Mouse (Mus musculus) limb, embryonic 15.5 days (tissue): Measurements from ENCODE around the gene Bcl9. TPM values are rescaled to one million over a fixed set of nuclear protein-coding genes. Genes with fewer than 3 reads are reported as not detected.
A peak's percentile ranks its signal among the peaks of the same experiment; 100 is the strongest.

Experiments
- ATAC-seq: fragments of 200-750 bp; cut with Nextera tagmentation; 2 replicates; pipeline ENCODE4 v1.8.0; 2017; ENCODE audit warnings: low read depth, moderate TSS enrichment; ENCODE audit not compliant: insufficient number of reproducible peaks, low FRiP score, low TSS enrichment
- H3K27ac ChIP-seq: fragments of 300-500 bp; sonication (generic); 2 replicates; pipeline ENCODE4 v1.5.1; 2015; ENCODE audit warnings: moderate library complexity, mild to moderate bottlenecking, inconsistent platforms
- H3K27me3 ChIP-seq: fragments of 300-500 bp; sonication (generic); 2 replicates; pipeline ENCODE4 v1.6.1; 2015; ENCODE audit warnings: inconsistent platforms
- H3K36me3 ChIP-seq: fragments of 300-500 bp; sonication (generic); 2 replicates; pipeline ENCODE4 v1.6.1; 2015; ENCODE audit warnings: inconsistent platforms
- H3K4me1 ChIP-seq: fragments of 300-500 bp; sonication (generic); 2 replicates; pipeline ENCODE4 v1.6.1; 2015; ENCODE audit warnings: inconsistent platforms
- H3K4me2 ChIP-seq: fragments of 300-500 bp; sonication (generic); 2 replicates; pipeline ENCODE4 v1.6.1; 2015; ENCODE audit warnings: mild to moderate bottlenecking, inconsistent platforms
- H3K4me3 ChIP-seq: fragments of 300-500 bp; sonication (generic); 2 replicates; pipeline ENCODE4 v1.5.1; 2015; ENCODE audit warnings: mild to moderate bottlenecking, inconsistent platforms
- H3K9ac ChIP-seq: fragments of 300-500 bp; sonication (generic); 2 replicates; pipeline ENCODE4 v1.6.1; 2015; ENCODE audit warnings: inconsistent platforms
- H3K9me3 ChIP-seq: fragments of 300-500 bp; sonication (generic); 2 replicates; pipeline ENCODE4 v1.6.1; 2016; ENCODE audit warnings: inconsistent platforms
- WGBS: fragments of 180-500 bp; shearing (Covaris S2); methylation state at CpG from one replicate; pipeline ENCODE4 v1.1.7; 2015; 5-methylcytosine and 5-hydroxymethylcytosine counted together
- polyA plus RNA-seq: library from polyadenylated mRNA; unstranded; fragments of >200 nt; fragmentation: Nextera tagmentation; extraction: Ambion mirVana; gene quantifications from 2 replicates; pipeline ENCODE4 v1.2.1, GENCODE M21; 2015

Bcl9 gene
- polyA plus RNA-seq, 1 experiment from 2014 or later: 54.1 TPM

DNA sequence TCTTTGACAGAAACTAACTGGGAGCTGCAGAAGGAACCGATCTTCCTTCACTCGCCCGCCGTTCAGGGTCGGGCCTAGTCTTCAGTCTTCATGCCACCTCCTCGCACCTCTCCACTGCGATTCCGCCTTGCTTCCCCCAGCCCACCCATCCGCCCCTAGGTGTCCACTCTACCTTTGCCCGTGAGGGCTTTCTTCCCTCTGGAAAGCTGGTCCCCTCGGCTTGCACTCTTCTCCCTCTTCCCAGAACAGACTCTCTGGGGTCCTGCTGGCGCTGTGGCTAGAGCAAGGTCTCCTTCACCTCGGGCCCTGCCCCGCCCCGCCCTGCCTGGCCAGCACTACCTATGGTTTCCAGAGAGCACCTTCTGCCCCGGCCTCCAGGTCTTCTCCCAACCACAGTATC is 69.7 kb downstream of the Bcl9 start:
- peaks cover 20% of the 10 kb centered on the region for H3K4me1 ChIP-seq
- H3K27ac ChIP-seq: peak overlapping the region; percentile 92
- H3K4me2 ChIP-seq: peak overlapping the region; percentile 81
- peak overlapping the region; percentile 50 for H3K9ac ChIP-seq
- H3K27me3 ChIP-seq: no peaks in the 10 kb centered on the region
- 0 out of 2 replicates have a peak, but pooled peaks cover 8% of the 10 kb centered on the region for H3K36me3 ChIP-seq
- H3K9me3 ChIP-seq: no peaks in the 10 kb centered on the region
- H3K4me3 ChIP-seq: peak overlapping the region; percentile 82
- ATAC-seq: no peak; the same call in 1 of the 2 replicates
- WGBS: 2% methylated on average over 16 of the region's 16 CpGs

DNA sequence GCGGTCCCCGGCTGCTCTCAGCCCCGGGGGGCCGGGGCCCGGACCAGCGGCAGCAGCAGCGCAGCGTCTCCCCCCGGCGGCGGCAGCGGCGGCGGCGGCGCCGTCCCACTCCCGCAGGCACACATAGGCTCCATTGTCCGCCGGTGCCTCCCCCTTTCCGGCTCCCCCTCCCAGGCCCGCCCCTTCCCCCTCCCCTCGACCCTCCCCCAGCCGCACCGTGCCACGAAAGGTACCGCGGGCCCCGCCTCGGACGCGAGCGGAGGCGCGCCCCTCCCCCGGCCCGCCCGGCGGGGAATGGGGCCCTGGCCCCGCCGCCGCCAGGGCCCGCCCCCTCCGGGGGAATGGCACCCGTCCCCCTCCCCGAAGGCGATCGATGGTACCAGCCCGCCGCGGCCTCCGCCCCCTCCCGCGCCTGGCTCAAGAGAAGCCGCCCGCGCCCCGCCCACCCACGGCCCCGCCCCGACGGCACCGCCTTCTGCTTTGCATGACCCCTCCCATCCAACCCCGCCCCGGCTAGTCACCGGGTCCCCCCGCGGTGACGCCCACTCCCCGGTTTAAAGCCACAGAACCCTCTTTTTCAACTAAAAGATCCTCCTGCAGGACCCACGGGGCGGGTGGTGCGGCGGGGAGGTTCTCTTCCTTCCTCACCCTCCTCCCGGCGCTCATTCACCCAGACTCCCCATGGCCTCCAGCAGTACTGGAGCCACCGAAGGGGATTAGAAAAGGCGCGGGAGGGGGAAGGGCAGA is 70.3 kb downstream of the Bcl9 start:
- 1% methylated on average over 35 of the region's 79 CpGs for WGBS
- Histone ChIP-seq H3K27me3 (no peaks in the 10 kb centered on the region), H3K4me3 (peak overlapping the region; percentile 82)

DNA sequence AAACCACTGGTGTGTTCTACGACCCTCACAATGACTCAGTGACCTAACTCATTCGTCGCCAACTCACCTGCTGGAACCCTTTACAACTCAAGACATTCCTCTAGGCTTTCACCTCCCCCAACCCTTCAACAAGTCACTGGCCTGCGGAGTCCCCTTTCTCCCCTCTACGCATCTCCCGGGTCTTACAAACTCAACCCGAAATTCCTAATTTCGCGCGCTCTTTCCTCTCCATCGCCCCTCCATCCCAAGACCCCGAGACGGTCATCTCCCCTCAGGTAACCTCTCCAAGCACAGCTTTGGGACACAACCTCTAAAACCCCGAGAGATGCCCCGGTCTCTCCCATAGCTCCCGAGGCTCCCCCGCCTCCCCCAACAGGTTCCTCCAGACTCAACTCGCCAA is 71.0 kb downstream of the Bcl9 start:
- Histone ChIP-seq H3K9me3 (no peaks in the 10 kb centered on the region), H3K9ac (peak overlapping the region; percentile 90), H3K36me3 (peaks cover 21% of the 10 kb centered on the region), H3K4me3 (peak overlapping the region; percentile 82), H3K27ac (peak overlapping the region; percentile 92), H3K4me2 (peak overlapping the region; percentile 59), H3K4me1 (peaks cover 20% of the 10 kb centered on the region), H3K27me3 (no peaks in the 10 kb centered on the region)
- under 1% methylated on average over 18 of the region's 18 CpGs for WGBS
- no peak; the same call in 1 of the 2 replicates for ATAC-seq

More for the DNA sequence above, 70.3 kb downstream of the Bcl9 start:
- peaks cover 20% of the 10 kb centered on the region for H3K4me1 ChIP-seq
- H3K4me2 ChIP-seq: peak overlapping the region; percentile 81
- peaks cover 14% of the 10 kb centered on the region for H3K36me3 ChIP-seq
- H3K27ac ChIP-seq: peak overlapping the region; percentile 92
- H3K9ac ChIP-seq: peak overlapping the region; percentile 90
- ATAC-seq: peak; percentile 95
- no peaks in the 10 kb centered on the region for H3K9me3 ChIP-seq

DNA sequence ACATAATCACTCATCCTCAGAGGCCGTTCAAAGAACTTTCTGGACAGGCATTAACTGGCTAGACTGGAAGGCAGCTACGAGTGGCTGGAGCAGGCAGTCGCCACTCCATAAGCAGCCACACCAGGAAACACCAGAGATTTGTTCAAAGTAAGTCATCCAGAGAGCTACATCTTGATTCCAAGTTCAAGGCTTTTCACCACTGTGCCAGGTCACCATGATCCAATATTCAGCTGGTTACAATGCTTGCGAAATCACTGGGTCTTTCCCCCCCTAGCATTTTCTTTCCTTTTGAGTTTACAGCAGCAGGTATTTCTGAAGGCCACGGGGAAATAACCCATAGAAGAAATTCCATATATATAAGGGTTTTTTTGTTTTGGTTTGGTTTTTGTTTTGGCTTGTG is 72.5 kb downstream of the Bcl9 start:
- H3K36me3 ChIP-seq: peaks cover 32% of the 10 kb centered on the region
- peaks cover 20% of the 10 kb centered on the region for H3K4me1 ChIP-seq
- no peak overlapping the region for H3K4me2 ChIP-seq
- H3K4me3 ChIP-seq: no peak overlapping the region
- H3K9me3 ChIP-seq: no peaks in the 10 kb centered on the region
- WGBS: 69% methylated on average over 5 of the region's 5 CpGs
- no peaks in the 10 kb centered on the region for H3K27me3 ChIP-seq
- no peak for ATAC-seq
- no peak overlapping the region for H3K9ac ChIP-seq
- H3K27ac ChIP-seq: no peak overlapping the region

DNA sequence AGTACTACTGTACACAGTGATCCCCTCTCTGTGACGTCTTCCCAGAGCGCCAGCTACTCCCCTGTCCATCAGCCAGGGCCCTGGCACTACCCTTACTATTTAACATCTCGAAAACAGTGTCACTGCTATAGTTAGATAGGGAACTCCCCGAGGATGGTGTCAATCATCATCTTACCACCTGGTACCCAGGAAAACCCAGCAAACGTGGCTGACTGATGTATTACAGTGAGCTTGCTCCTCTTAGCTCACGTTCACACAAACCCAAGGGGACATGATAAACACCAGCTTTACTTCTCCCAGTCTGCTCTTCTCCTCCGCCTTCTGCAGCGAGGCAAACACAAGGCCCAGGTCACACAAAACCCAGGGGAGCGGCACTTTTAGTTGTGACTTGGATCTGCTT is 74.5 kb downstream of the Bcl9 start:
- peaks cover 49% of the 10 kb centered on the region for H3K36me3 ChIP-seq
- 82% methylated on average over 9 of the region's 9 CpGs for WGBS
- no peak overlapping the region for H3K9ac ChIP-seq
- ATAC-seq: no peak
- no peak overlapping the region for H3K27ac ChIP-seq
- H3K4me1 ChIP-seq: peaks cover 14% of the 10 kb centered on the region
- no peaks in the 10 kb centered on the region for H3K9me3 ChIP-seq
- no peaks in the 10 kb centered on the region for H3K27me3 ChIP-seq
- H3K4me2 ChIP-seq: no peak overlapping the region
- no peak overlapping the region for H3K4me3 ChIP-seq

DNA sequence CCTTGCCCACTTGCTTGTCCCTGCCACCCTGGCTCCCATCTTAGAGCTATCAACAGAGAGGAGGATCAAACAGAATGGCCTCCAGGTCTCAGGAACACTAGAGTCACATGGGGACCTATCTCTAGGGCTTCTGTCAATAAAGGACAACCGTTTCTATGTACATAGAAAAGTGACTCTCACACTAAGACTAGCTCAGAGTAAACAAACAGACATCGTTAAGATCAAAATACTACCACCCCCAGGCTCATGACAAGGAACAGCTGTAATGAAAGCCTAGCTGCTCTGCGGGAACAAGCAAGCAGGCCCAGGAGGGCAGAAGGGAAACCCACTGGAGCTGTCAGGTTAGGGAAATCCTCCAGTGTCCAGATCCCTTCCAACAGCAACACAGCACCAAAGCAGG is 82.2 kb downstream of the Bcl9 start:
- whole genome bisulfite sequencing: 68% methylated on average over 3 of the region's 3 CpGs
- peaks cover 86% of the 10 kb centered on the region for H3K36me3 ChIP-seq
- H3K27me3 ChIP-seq: no peaks in the 10 kb centered on the region
- no peak overlapping the region for H3K4me2 ChIP-seq
- no peak overlapping the region for H3K9ac ChIP-seq
- no peak for ATAC-seq
- H3K27ac ChIP-seq: no peak overlapping the region
- H3K4me1 ChIP-seq: no peaks in the 10 kb centered on the region
- no peak overlapping the region for H3K4me3 ChIP-seq
- no peaks in the 10 kb centered on the region for H3K9me3 ChIP-seq

DNA sequence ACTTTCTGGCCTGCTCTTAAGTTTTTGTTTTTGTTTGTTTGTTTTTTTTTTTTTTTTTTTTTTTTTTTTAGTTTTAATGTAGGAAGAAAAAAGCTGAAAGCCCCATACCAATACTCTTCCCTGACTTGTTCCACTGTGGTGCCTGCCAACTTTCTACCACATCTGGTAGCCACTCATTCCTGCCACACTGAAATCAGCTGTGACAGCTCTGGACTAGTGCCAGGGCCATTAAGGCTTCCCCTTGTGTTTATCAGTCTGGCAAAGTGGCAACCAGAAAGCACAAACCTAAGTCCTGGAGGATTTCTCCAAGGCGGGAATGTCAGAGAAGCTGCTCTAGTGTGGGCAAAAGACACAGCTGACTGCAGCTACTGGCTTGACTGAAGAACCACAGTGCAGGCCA is 83.3 kb downstream of the Bcl9 start:
- H3K27me3 ChIP-seq: no peaks in the 10 kb centered on the region
- no peak overlapping the region for H3K27ac ChIP-seq
- H3K36me3 ChIP-seq: peaks cover 86% of the 10 kb centered on the region
- no peak for ATAC-seq
- 58% methylated on average over 1 of the region's 1 CpGs for WGBS
- H3K4me1 ChIP-seq: no peaks in the 10 kb centered on the region
- no peak overlapping the region for H3K9ac ChIP-seq
- no peak overlapping the region for H3K4me3 ChIP-seq
- no peaks in the 10 kb centered on the region for H3K9me3 ChIP-seq
- no peak overlapping the region for H3K4me2 ChIP-seq

DNA sequence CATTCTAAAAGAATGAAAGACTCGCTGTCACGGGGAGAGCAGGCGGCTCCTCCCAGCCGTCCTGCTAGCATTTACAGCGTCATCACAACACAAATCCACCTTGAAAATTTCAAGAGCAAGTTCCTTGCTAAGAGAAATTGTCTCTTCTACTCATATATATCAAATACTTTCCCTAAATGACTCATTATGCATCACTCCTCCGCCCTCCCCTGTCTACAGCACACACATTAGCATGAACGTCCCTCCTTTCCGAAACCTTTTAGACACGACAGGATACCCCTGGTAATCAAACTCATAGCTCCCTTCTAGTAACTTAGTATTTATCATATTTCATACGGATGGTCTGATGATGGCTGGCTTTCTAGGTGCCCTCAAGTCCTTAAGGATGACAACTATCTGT is 83.8 kb downstream of the Bcl9 start:
- Histone ChIP-seq H3K4me3 (no peak overlapping the region), H3K4me1 (peaks cover 5% of the 10 kb centered on the region; the same call in 1 of the 2 replicates), H3K36me3 (peaks cover 86% of the 10 kb centered on the region), H3K9me3 (no peaks in the 10 kb centered on the region), H3K27ac (no peak overlapping the region), H3K9ac (no peak overlapping the region), H3K4me2 (no peak overlapping the region), H3K27me3 (no peaks in the 10 kb centered on the region)
- WGBS: 85% methylated on average over 10 of the region's 10 CpGs
- ATAC-seq: no peak

DNA sequence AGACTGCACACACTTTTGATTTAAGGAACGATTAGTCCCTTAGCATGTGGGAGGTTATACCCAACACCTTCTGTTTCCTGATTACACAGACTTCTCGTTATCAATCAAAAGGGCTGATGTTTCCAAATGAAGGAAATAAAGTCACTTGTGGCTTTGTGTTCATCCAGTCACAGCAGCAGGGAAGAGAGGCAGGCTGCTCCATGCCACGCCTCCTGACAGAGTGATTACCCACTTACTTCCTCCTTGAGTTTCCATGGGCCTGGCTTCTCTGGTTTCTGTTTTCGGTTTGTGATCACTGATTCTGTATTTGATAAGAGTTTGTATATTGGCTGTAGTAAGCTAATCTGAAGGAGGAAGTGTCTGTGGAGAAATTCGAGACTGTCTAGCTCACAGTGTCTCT is 86.5 kb downstream of the Bcl9 start:
- H3K4me1 ChIP-seq: peaks cover 6% of the 10 kb centered on the region; the same call in 1 of the 2 replicates
- no peak for ATAC-seq
- H3K36me3 ChIP-seq: peaks cover 97% of the 10 kb centered on the region
- H3K4me3 ChIP-seq: no peak overlapping the region
- H3K9ac ChIP-seq: no peak overlapping the region
- H3K9me3 ChIP-seq: no peaks in the 10 kb centered on the region
- no peaks in the 10 kb centered on the region for H3K27me3 ChIP-seq
- no peak overlapping the region for H3K27ac ChIP-seq
- H3K4me2 ChIP-seq: no peak overlapping the region
- 80% methylated on average over 5 of the region's 5 CpGs for WGBS

DNA sequence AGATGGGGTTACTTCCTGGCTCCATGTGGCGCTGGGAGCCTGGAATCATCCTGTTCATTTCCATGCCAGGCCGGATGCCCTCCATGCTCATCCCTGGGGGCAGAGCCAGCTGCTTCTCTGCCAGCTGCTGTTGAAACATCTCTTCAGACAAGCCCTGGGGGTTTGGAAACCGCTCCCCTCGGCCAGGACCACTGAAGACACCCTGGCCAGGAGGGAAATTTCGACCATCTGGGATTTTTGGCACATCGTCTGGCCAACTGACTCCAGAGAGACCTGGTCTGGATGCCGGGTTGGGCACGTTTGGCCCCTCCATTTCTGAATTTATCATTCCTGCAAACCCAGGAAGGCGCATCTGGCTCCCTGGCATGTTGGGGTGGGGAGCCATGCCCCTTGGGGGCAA is 88.4 kb downstream of the Bcl9 start:
- no peak for ATAC-seq

DNA sequence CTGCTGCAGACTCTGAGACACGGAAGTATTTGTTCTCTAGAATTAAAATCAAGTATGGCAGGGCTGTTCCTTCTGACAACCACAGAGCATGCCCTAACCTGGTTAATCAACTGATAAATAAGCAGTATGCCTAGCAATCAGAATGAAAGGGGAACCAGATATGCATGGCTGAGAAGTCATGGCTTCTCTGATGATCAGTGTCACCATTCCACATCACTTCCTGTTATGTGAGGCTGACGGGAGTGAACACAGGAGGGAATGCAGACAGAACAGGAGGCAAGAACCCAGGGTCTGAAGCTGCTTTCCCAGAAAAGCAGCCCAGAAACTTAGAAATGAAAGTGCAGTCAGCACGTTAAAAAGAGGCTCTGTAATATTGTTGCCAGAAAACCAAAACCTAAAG is 91.2 kb downstream of the Bcl9 start:
- peaks cover 77% of the 10 kb centered on the region for H3K36me3 ChIP-seq
- no peaks in the 10 kb centered on the region for H3K27me3 ChIP-seq
- H3K9ac ChIP-seq: no peak overlapping the region
- ATAC-seq: no peak
- H3K4me3 ChIP-seq: no peak overlapping the region
- peaks cover 6% of the 10 kb centered on the region; the same call in 1 of the 2 replicates for H3K4me1 ChIP-seq
- H3K27ac ChIP-seq: no peak overlapping the region
- H3K4me2 ChIP-seq: no peak overlapping the region
- H3K9me3 ChIP-seq: no peaks in the 10 kb centered on the region
- 67% methylated on average over 3 of the region's 3 CpGs for WGBS

More for the DNA sequence above, 88.4 kb downstream of the Bcl9 start:
- H3K4me3 ChIP-seq: no peak overlapping the region
- H3K4me2 ChIP-seq: no peak overlapping the region
- no peak overlapping the region for H3K27ac ChIP-seq
- no peaks in the 10 kb centered on the region for H3K9me3 ChIP-seq
- H3K27me3 ChIP-seq: no peaks in the 10 kb centered on the region
- H3K36me3 ChIP-seq: peaks cover 94% of the 10 kb centered on the region
- no peak overlapping the region for H3K9ac ChIP-seq
- peaks cover 6% of the 10 kb centered on the region; the same call in 1 of the 2 replicates for H3K4me1 ChIP-seq
- whole genome bisulfite sequencing: 84% methylated on average over 9 of the region's 9 CpGs

DNA sequence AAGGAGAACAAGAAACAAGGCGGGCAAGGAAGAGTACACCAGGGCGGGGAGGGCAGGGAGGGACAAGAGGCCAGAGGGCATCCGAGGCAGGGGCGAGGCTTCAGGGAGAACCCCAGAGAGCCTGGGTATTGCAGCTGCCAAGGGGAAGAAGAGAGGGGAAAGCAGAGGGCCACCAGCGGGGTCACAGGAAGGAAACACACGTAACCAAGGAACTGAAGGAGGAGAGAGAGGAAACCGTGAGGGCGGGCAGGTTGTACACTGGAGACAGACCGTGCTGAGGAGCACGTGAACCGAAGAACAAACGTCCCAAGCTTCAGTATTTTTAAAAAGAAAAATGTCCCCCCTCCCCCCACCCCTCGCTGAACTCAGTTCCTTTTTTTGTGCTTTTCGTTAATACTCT is 93.8 kb downstream of the Bcl9 start:
- no peak for ATAC-seq
- 79% methylated on average over 14 of the region's 14 CpGs for WGBS
- no peak overlapping the region for H3K4me2 ChIP-seq

More for the DNA sequence above, 93.8 kb downstream of the Bcl9 start:
- Histone ChIP-seq H3K36me3 (peaks cover 50% of the 10 kb centered on the region), H3K27me3 (no peaks in the 10 kb centered on the region), H3K4me1 (peaks cover 1% of the 10 kb centered on the region; the same call in 1 of the 2 replicates), H3K4me3 (no peak overlapping the region), H3K9me3 (no peaks in the 10 kb centered on the region), H3K27ac (no peak overlapping the region), H3K9ac (no peak overlapping the region)
